Mouse (Mus musculus) erythroid progenitor cell, adult 5-6 weeks (primary cell): ENCODE results near the gene Flrt3. TPM values are rescaled to one million over a fixed set of nuclear protein-coding genes. Genes with fewer than 3 reads are reported as not detected.

Experiments
- ATAC-seq: replicated peaks from 2 replicates; pipeline ENCODE4 v1.8.0; 2016; ENCODE audit warnings: moderate number of reproducible peaks, mild to moderate bottlenecking, moderate TSS enrichment, inconsistent platforms; ENCODE audit not compliant: poor library complexity, low FRiP score, severe bottlenecking
- total RNA-seq, 2 experiments: library from RNA; stranded (forward) in 1 of 2; stranded (reverse) in 1 of 2; fragments of 150-400 nt in 1 of 2; fragments of 186-747, 209-891 nt in 1 of 2; gene quantifications; 2 replicates each; pipeline versions ENCODE4 v1.2.3 to v1.2.4; 2015 to 2017; ENCODE audit warnings: low replicate concordance in 2 of 2

Gene Flrt3
- total RNA-seq, 2 experiments from 2014 or later = not detected

GRCm38 (mm10) chr2:140653978-140654377 lies 17.3 kb downstream of the Flrt3 start:
- no peak for ATAC-seq

DNA sequence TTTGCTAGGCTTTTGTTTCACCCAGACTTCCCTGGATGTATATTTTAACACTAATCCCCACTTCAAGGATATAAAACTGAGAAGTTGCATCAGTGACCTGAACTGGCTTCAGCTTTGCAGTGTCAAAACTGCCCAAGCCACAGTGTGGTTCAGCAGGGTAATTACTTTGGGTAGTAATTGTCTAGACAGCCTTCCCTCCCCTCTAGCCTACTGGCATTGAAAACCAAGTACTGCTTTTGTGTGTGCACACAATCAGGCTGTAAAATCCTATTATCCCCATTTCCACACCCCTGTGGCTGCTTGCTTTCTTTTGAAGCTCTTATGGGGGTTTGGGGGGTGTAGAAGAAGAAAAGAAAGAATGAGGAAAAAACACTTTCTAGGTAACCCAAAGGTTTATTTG lies 17.8 kb downstream of the Flrt3 start:
- no peak for ATAC-seq

DNA sequence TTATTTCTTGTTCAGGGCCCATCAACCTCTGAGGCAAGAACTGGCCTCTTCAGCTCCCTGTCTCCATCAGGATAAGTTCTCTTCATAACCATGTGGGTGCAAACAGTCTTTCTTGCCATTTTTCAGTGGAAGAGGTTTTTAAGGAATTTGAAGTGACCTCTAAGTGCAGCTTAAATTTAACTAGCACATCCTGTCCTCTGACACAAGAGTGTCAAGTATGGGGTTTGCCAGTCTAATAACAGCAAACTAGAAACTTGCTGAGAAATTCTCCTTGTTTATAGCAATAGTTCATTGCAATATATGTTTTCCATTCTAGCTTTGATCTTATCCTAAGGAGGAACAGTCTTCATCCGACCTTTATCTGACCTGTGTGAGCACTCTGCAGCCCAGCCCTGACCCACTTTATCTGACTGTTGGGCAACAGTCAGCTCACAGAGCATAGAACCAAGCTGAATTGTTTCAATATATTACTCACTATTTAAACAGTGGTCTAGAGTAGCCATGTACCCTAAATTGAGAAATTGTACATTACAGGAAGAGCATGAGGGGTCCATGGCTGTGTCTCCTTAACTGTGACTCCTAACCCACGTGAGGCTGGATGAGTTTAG lies 49.4 kb downstream of the Flrt3 start:
- no peak for ATAC-seq

GRCm38 (mm10) chr2:140615451-140615850 lies 55.8 kb downstream of the Flrt3 start:
- no peak for ATAC-seq
